Mouse (Mus musculus): Measurements from ENCODE around the gene Spi1. TPM values are rescaled to one million over a fixed set of nuclear protein-coding genes. Genes with fewer than 3 reads are reported as not detected.

The Spi1 gene
- polyA plus RNA-seq, 1 experiment = 4.1 TPM

GRCm38 (mm10) chr2:91068872-91069165 is 13.4 kb upstream of the Spi1 start:
- DNase-seq = peak in 1 of 2 experiments; percentile 37
- no peak for TF ChIP-seq CTCF (IDR thresholded peaks at IDR 0.05; ENCODE audit: borderline replicate concordance, insufficient read depth, low read depth, low read length)
- no peak for TF ChIP-seq POLR2A (IDR thresholded peaks at IDR 0.05; ENCODE audit: borderline replicate concordance, insufficient read depth, low read length)
- no peak overlapping the region for H3K27ac ChIP-seq (ENCODE audit: insufficient read depth, low read length)
- WGBS = 16% methylated on average over 6 of the region's 6 CpGs
- no peaks in the 10 kb centered on the region for H3K27me3 ChIP-seq (ENCODE audit: control insufficient read depth, insufficient read depth, low read length)
- peak overlapping the region; percentile 91 for H3K4me3 ChIP-seq (replicated peaks; ENCODE audit: insufficient read depth, low read depth, low read length)
- H3K4me1 ChIP-seq (ENCODE audit: control insufficient read depth, insufficient read depth, low read length) = peaks cover 20% of the 10 kb centered on the region

DNA sequence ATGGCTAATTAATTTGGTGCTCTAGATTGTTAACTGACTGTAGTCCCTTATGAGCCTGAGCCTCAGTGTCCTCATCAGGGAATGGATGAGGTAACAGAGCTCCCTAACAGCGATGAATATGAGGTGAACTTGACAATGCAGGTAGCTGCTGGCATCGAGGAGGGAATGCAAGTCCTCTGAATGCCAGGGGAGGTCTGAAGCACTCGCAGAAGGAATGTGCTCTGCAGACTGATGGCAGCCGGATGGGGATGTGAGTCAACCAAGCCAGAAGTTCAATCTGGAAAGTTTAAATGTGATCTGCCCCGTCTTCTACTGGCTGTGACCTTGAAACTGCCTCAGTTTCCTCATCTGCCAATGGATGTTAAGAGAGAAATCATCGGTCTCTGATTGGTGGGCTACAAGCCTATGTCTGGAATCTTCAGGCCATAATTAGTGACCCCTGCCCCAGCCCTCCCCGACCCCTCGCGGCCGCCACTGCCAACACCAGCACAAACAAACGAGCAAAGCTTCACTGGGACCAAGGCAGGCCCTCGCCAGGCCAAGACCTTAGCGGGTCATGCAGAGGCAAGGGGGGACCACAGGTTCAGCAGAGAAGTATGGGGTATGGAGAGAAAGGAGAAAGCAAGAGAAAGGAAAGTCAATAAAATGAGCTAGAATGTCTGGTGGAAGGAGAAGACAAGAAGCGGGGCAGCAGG is 12.7 kb upstream of the Spi1 start:
- Histone ChIP-seq H3K4me3 (replicated peaks; ENCODE audit: insufficient read depth, low read depth, low read length) (peak overlapping the region; percentile 91), H3K27me3 (ENCODE audit: control insufficient read depth, insufficient read depth, low read length) (no peaks in the 10 kb centered on the region), H3K27ac (ENCODE audit: insufficient read depth, low read length) (peak overlapping the region; percentile 63; the same call in 1 of the 2 replicates), H3K4me1 (ENCODE audit: control insufficient read depth, insufficient read depth, low read length) (peaks cover 20% of the 10 kb centered on the region)
- TF ChIP-seq POLR2A (IDR thresholded peaks at IDR 0.05; ENCODE audit: borderline replicate concordance, insufficient read depth, low read length) (no peak), CTCF (IDR thresholded peaks at IDR 0.05; ENCODE audit: borderline replicate concordance, insufficient read depth, low read depth, low read length) (no peak)
- DNase-seq = peak in 1 of 2 experiments; percentile 38
- WGBS = 5% methylated on average over 14 of the region's 14 CpGs

DNA sequence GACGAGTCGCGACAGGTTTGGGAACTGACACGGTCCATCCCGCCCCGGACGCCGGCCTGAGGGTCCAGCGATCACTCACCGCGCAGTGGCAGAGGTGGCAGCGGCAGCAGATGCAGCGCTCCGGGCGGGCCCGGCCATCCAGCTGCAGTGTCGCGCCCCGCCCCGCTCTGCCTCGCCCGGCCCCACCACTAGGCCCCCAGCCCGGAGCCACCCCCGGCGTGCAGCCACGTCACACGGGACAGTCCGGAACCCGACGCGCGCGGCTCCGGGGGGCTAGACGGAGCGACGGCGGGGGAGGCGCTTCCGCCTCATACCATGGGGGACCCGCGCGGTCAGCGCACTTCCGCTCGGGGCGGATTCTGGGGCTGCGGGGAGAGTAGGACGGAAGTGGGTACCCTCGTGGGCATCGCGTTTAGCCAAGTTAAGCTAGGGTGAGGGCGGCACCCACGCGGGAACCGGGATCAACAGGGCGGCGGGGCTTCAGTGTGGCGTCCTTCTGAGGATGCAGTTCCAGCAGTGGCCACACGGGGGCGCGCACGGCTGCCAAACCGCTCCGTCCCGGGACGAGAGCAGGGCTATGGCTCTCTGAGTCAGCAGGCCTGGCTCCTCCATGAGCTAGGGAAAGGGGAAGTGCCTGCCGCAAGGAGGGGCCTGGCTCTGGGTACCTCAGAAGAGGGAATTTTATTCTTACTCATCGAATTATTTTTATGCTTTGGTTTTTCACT is 12.0 kb upstream of the Spi1 start, which contains the start of gene Slc39a13:
TSS of gene Slc39a13 (minus strand) at position 342 of the 725 bp plus-strand sequence.
- Histone ChIP-seq H3K27ac (ENCODE audit: insufficient read depth, low read length) (peak within 1 kb of the TSS; percentile 63; the same call in 1 of the 2 replicates), H3K4me1 (ENCODE audit: control insufficient read depth, insufficient read depth, low read length) (peaks cover 20% of the 10 kb centered on the region), H3K27me3 (ENCODE audit: control insufficient read depth, insufficient read depth, low read length) (no peaks in the 10 kb centered on the region), H3K4me3 (replicated peaks; ENCODE audit: insufficient read depth, low read depth, low read length) (peak within 1 kb of the TSS; percentile 91)
- TF ChIP-seq CTCF (IDR thresholded peaks at IDR 0.05; ENCODE audit: borderline replicate concordance, insufficient read depth, low read depth, low read length) (peak; percentile 88), POLR2A (IDR thresholded peaks at IDR 0.05; ENCODE audit: borderline replicate concordance, insufficient read depth, low read length) (peak; percentile 58; the same call in 1 of the 2 replicates)
- 1% methylated on average over 66 of the region's 69 CpGs for WGBS
- peak; percentile 90 to 96 for DNase-seq

GRCm38 (mm10) chr2:91071059-91071458 is 11.1 kb upstream of the Spi1 start:
- peaks cover 20% of the 10 kb centered on the region for H3K4me1 ChIP-seq (ENCODE audit: control insufficient read depth, insufficient read depth, low read length)
- peak overlapping the region; percentile 16; the same call in 1 of the 2 replicates for H3K27ac ChIP-seq (ENCODE audit: insufficient read depth, low read length)
- peak in 1 of 2 experiments; percentile 26 for DNase-seq
- TF ChIP-seq CTCF (IDR thresholded peaks at IDR 0.05; ENCODE audit: borderline replicate concordance, insufficient read depth, low read depth, low read length) (no peak), POLR2A (IDR thresholded peaks at IDR 0.05; ENCODE audit: borderline replicate concordance, insufficient read depth, low read length) (no peak)
- peak overlapping the region; percentile 41 for H3K4me3 ChIP-seq (replicated peaks; ENCODE audit: insufficient read depth, low read depth, low read length)
- H3K27me3 ChIP-seq (ENCODE audit: control insufficient read depth, insufficient read depth, low read length) = no peaks in the 10 kb centered on the region
- WGBS = 79% methylated on average over 10 of the region's 10 CpGs

DNA sequence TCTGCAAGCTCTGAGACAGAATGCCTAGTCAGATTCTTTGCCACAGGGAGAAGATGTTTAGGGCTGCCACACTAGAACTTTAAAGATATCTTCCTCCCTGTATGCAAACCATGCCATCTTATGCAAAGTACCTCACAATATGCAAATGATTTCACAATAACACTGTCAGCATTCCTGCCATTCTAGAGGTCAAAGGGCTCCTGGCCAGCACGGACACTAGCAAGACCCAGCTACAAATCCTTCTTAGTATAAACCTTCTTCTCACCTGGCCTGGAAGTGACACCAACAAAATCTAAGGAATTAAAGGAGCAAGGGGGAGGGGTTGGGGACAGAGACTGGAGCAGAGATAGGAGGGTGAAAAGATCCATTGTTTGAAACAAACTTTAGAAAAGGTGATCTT is 10.1 kb upstream of the Spi1 start:
- DNase-seq = no peak
- 36% methylated on average over 1 of the region's 1 CpGs for WGBS
- no peak overlapping the region for H3K27ac ChIP-seq (ENCODE audit: insufficient read depth, low read length)
- TF ChIP-seq CTCF (IDR thresholded peaks at IDR 0.05; ENCODE audit: borderline replicate concordance, insufficient read depth, low read depth, low read length) (no peak), POLR2A (IDR thresholded peaks at IDR 0.05; ENCODE audit: borderline replicate concordance, insufficient read depth, low read length) (no peak)
- H3K4me1 ChIP-seq (ENCODE audit: control insufficient read depth, insufficient read depth, low read length) = peaks cover 12% of the 10 kb centered on the region
- no peaks in the 10 kb centered on the region for H3K27me3 ChIP-seq (ENCODE audit: control insufficient read depth, insufficient read depth, low read length)
- H3K4me3 ChIP-seq (replicated peaks; ENCODE audit: insufficient read depth, low read depth, low read length) = no peak overlapping the region

DNA sequence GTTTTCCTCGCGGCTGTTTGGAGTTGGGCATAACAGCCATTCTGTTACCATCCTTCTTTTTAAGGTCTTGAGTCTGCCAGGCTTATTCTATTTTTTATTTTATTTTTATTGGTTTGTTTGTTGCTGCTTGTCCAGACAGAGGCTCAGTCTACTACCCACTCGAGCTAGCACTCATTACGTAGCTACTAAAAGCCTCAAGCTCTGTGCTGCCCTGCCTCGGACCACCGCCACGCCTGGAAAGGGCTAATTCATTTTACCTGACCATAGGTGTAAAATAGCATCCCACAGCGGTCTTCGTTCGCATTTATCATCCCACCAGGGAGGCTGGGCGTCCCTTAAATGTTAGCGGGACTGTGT is 4.3 kb upstream of the Spi1 start:
- WGBS = 13% methylated on average over 12 of the region's 12 CpGs
- Histone ChIP-seq H3K27me3 (ENCODE audit: control insufficient read depth, insufficient read depth, low read length) (no peaks in the 10 kb centered on the region), H3K4me1 (ENCODE audit: control insufficient read depth, insufficient read depth, low read length) (peaks cover 3% of the 10 kb centered on the region; the same call in 1 of the 2 replicates), H3K4me3 (replicated peaks; ENCODE audit: insufficient read depth, low read depth, low read length) (peak overlapping the region; percentile 37), H3K27ac (ENCODE audit: insufficient read depth, low read length) (no peak overlapping the region)
- TF ChIP-seq CTCF (IDR thresholded peaks at IDR 0.05; ENCODE audit: borderline replicate concordance, insufficient read depth, low read depth, low read length) = no peak
- no peak for TF ChIP-seq POLR2A (IDR thresholded peaks at IDR 0.05; ENCODE audit: borderline replicate concordance, insufficient read depth, low read length)
- no peak for DNase-seq

DNA sequence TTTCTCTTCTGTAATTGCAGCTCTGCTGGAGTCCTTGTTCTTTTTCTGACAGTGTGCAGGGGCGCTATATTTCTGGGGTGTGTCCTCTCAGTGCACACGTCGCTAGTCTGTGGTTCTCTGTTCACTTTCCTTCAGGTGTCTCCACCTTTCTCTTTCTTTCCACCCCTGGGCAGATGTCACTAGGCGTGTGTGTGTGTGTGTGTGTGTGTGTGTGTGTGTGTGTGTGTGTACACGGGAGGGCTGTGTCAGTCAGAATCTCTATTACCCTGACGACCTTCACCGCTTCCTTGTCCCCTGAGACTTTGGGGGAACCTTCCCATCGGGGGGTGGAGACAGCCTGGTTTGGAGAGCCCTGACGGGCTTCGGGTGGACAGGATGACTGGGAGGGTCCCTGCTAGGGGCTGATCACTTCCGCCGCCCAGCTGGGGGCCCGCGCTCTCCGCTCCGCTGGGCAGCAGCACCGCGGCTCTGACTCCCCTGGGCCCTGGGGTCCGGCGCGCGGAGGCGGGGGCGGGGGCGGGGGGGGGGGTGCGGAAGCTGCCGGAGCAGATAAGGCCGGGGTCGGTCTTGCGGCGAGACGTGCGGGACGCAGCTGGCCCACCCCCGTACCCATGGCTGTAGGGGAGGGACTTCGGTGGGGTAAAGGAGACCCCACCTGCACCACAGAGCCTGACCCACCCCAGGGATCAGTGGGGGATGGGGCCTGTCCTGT is 3.7 kb upstream of the Spi1 start:
- H3K4me1 ChIP-seq (ENCODE audit: control insufficient read depth, insufficient read depth, low read length) = peaks cover 3% of the 10 kb centered on the region; the same call in 1 of the 2 replicates
- H3K27me3 ChIP-seq (ENCODE audit: control insufficient read depth, insufficient read depth, low read length) = no peaks in the 10 kb centered on the region
- no peak overlapping the region for H3K27ac ChIP-seq (ENCODE audit: insufficient read depth, low read length)
- TF ChIP-seq CTCF (IDR thresholded peaks at IDR 0.05; ENCODE audit: borderline replicate concordance, insufficient read depth, low read depth, low read length) (no peak), POLR2A (IDR thresholded peaks at IDR 0.05; ENCODE audit: borderline replicate concordance, insufficient read depth, low read length) (no peak)
- 2% methylated on average over 31 of the region's 36 CpGs for WGBS
- no peak for DNase-seq
- H3K4me3 ChIP-seq (replicated peaks; ENCODE audit: insufficient read depth, low read depth, low read length) = peak overlapping the region; percentile 39
